Mouse (Mus musculus) gastrocnemius, postnatal 10 days (tissue): ENCODE data around the gene 1500009L16Rik. TPM values are rescaled to one million over a fixed set of nuclear protein-coding genes. Genes with fewer than 3 reads are reported as not detected.

Experiments
- DNase-seq: peaks from one replicate; pipeline ENCODE4 v3.0.0; 2021; ENCODE audit warnings: mixed read lengths
- total RNA-seq, 2 experiments: library from RNA; stranded (reverse); gene quantifications; 2 replicates each; pipeline ENCODE4 v1.2.3; 2021

Gene 1500009L16Rik
- total RNA-seq, 2 experiments from 2014 or later: 5.1 to 5.2 TPM

- no peak for DNase-seq
Measured at GRCm38 (mm10) chr10:83760535-83760934, 37.9 kb downstream of the 1500009L16Rik start.

DNA sequence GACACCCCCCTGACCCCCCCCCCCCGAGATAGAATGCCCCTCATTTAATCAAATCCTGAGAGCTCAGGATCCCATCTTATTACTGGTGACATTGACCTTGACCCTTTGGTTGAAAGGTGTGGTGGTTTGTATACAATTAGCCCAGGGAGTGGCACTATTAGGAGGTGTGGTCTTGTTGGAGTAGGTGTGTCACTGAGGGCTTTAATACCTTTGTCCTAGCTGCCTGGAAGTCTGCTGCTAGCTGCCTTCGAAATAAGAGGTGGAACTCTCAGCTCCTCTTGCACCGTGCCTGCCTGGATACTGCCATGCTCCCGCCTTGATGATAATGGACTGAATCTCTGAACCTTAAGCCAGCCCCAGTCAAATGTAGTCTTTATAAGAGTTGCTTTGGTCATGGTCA, 41.2 kb downstream of the 1500009L16Rik start:
- no peak for DNase-seq

DNA sequence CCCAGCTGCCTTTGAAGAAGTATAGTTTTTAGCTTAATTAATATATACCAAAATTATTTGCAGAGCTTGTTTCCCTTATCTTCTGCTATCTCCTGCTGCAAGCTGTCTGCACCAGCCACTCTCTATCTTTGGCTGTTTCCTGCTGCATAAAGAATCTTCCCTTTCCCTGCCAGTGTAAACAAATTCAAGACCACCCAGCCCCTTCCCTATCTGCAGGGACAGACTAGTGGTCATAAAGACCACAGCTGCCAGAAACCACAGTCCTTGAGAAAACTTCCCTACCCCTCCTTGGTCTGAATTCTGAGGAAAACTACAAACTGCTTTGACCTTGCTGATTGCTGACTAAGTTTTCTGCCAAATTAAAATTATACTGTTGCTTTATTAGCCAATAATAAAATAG, 44.2 kb downstream of the 1500009L16Rik start:
- no peak for DNase-seq

DNA sequence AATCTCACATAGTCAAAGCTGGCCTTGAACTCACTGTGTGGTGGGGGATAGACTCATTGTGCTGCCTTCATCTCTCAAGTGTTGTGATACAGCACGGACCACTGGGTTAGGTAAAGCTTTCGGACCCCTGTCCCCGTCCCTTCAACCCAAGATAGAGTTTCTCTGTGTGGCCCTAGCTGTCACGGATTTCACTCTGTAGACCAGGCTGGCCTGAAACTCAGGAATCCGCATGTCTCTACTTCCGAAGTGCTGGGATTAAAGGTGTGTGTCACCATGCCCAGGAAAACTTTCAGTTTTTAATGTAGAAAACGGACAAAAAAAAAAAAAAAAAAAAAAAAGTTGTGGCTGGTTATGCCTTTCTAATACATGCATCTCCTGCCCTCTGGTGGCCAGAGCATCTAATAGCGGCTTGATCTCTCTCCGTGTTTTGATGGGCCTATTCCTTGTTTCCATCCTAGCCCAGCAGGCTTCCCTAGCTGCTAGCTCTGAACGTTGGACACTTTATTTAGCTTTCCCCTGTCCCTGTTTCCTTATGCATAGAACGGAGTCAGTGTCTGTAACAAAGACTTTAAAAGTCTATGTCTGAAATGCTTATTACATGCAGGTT, 53.7 kb downstream of the 1500009L16Rik start:
- peak; percentile 67 for DNase-seq

DNA sequence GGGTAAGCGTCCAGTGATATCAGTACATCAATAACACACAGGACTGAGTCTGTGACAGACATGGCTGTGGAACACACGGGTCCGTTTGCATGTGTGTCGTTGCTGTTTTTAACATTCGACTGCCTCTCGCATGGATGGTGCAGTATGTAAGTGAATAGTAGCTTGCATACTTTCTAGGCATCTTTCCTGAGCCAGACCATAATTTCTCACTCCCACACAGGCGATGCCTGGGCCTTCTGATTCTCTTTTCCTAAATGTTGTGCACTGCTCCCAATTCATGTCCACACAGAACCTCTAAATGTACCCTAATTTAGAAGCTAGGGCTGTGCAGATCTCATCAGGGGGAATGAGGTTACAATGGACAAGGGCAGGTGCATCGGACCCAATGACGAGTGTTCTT, 54.6 kb downstream of the 1500009L16Rik start:
- no peak for DNase-seq

DNA sequence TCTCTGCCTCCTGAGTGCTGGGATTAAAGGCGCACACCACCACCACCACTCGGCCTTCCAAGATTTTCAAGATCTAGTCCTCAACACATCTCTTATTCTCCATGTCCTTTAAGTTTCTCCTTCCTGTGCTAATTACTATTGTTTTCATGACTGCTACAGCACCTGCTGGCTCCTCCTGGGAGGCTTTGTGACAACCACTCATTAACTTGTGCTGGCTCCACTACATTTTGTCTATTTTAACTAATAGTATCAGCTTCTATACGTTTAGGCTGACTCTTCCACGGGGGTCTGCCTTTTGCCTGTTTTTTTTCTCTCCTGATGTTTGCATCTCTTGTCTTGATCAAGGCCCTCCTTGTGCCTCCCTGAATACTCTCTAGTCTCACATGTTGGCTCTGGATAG, 59.2 kb downstream of the 1500009L16Rik start:
- no peak for DNase-seq

GRCm38 (mm10) chr10:83782371-83783120, 59.9 kb downstream of the 1500009L16Rik start:
- no peak for DNase-seq

- DNase-seq: peak; percentile 34
Measured at GRCm38 (mm10) chr10:83785003-83785402, 62.3 kb downstream of the 1500009L16Rik start.

- DNase-seq: no peak
Measured at GRCm38 (mm10) chr10:83785627-83786392, 63.1 kb downstream of the 1500009L16Rik start.

GRCm38 (mm10) chr10:83795088-83795487, 72.4 kb downstream of the 1500009L16Rik start:
- no peak for DNase-seq

GRCm38 (mm10) chr10:83795500-83795899, 72.8 kb downstream of the 1500009L16Rik start:
- no peak for DNase-seq

- no peak for DNase-seq
Measured at GRCm38 (mm10) chr10:83804021-83804420, 81.4 kb downstream of the 1500009L16Rik start.

DNA sequence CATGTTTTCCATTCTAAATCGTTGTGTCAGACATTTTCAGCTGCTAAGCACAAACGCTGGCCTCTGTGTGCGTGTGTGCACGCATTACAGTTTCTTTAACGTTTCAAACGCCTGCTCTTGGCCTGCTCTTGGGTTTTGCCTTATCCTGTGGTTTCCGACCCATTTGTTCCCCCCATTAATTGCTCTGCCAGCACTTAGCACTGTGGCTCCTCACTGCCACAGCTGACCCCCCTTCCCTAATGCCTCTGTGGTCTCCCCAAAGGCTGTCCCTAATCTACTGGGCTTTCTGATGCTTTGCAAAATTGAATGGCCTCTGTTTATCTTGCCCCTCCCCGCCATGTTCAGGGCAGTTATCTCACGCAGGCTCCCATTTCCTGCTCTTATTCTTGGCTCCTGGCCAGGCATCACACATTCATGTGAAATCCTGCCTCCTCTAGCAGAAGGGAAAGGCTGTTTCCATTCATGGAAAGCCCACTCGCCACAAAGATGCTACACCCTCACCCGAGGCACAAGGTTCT, 82.6 kb downstream of the 1500009L16Rik start:
- no peak for DNase-seq

- DNase-seq: no peak
Measured at GRCm38 (mm10) chr10:83807251-83807650, 84.6 kb downstream of the 1500009L16Rik start.

Other genes starting within 250 kb of the 1500009L16Rik start
- 10 to 100 TPM in 1 of 2 experiments, 1 to 10 TPM in 1; 9.2 to 14.2 TPM for gene Aldh1l2, start 188.7 kb upstream of the 1500009L16Rik start, total RNA-seq
- 10 to 100 TPM; 13.7 to 17.7 TPM for gene Washc4, start 179.1 kb upstream of the 1500009L16Rik start, total RNA-seq
- 10 to 100 TPM; 21.0 to 29.5 TPM for gene Appl2, start 74.1 kb upstream of the 1500009L16Rik start, total RNA-seq